Mouse (Mus musculus): ENCODE measurements around the gene Gm4869. TPM values are rescaled to one million over a fixed set of nuclear protein-coding genes. Genes with fewer than 3 reads are reported as not detected.

Gene Gm4869
- polyA plus RNA-seq, 1 experiment from 2014 or later: not detected

DNA sequence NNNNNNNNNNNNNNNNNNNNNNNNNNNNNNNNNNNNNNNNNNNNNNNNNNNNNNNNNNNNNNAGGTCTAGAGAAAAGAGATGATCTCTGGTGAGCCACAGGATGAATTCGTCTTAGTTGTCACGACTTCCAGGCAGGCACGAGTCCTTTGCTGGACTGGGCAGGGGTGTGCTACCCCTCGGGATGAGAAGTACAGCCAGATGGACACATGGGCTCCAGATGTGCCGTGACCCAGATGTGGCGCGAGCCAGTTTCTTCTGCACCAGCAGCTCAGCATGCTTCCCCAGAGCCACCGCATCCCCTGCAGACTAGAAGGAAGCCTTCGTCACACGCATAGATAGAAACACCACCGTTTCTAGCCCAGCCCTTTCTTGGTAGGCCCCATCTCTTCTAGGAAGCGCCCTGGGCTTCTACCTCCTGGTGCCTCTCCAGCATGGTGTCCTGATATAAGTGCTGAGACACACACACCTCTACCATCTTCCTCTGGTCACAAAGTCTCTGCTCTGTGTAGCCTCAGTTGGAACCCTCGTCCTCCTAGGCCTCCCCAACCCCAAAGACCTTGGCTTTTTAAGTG, 92.8 kb downstream of the Gm4869 start:
- DNase-seq (ENCODE audit: low spot score) (no peak), ATAC-seq (no peak)
- Histone ChIP-seq H3K9me3 (replicated peaks; ENCODE audit: control insufficient read depth, low read length) (no peaks in the 10 kb centered on the region), H3K36me3 (ENCODE audit: control insufficient read depth, insufficient read depth, low read length) (no peaks in the 10 kb centered on the region), H3K27ac (ENCODE audit: low read depth, low read length) (no peak overlapping the region), H3K4me3 (ENCODE audit: low read depth, low read length) (no peak overlapping the region), H3K27me3 (replicated peaks; ENCODE audit: control insufficient read depth, insufficient read depth, low read length) (no peaks in the 10 kb centered on the region), H3K9ac (ENCODE audit: low read length) (no peak overlapping the region), H3K4me2 (ENCODE audit: low read length) (no peak overlapping the region), H3K4me1 (ENCODE audit: control insufficient read depth, insufficient read depth, low read length) (peaks cover 3% of the 10 kb centered on the region)
- whole genome bisulfite sequencing: 85% methylated on average over 13 of the region's 13 CpGs

- ATAC-seq: peak; percentile 62
- no peak overlapping the region for H3K9ac ChIP-seq (ENCODE audit: low read length)
- H3K9me3 ChIP-seq (replicated peaks; ENCODE audit: control insufficient read depth, low read length): no peaks in the 10 kb centered on the region
- DNase-seq (ENCODE audit: low spot score): peak; percentile 85
- H3K27me3 ChIP-seq (replicated peaks; ENCODE audit: control insufficient read depth, insufficient read depth, low read length): no peaks in the 10 kb centered on the region
- no peak overlapping the region for H3K4me2 ChIP-seq (ENCODE audit: low read length)
- peaks cover 8% of the 10 kb centered on the region for H3K4me1 ChIP-seq (ENCODE audit: control insufficient read depth, insufficient read depth, low read length)
- no peak overlapping the region for H3K27ac ChIP-seq (ENCODE audit: low read depth, low read length)
- H3K4me3 ChIP-seq (ENCODE audit: low read depth, low read length): no peak overlapping the region
- 10% methylated on average over 8 of the region's 8 CpGs for WGBS
- no peaks in the 10 kb centered on the region for H3K36me3 ChIP-seq (ENCODE audit: control insufficient read depth, insufficient read depth, low read length)
Observed at GRCm38 (mm10) chr5:140540106-140540505, 94.7 kb downstream of the Gm4869 start.

GRCm38 (mm10) chr5:140542811-140543575, 97.5 kb downstream of the Gm4869 start:
- 38% methylated on average over 9 of the region's 9 CpGs for WGBS
- 0 out of 2 replicates have a peak overlapping the region, but pooled peaks have one; percentile 36 for H3K27ac ChIP-seq (ENCODE audit: low read depth, low read length)

More at GRCm38 (mm10) chr5:140542811-140543575, 97.5 kb downstream of the Gm4869 start:
- Histone ChIP-seq H3K4me2 (ENCODE audit: low read length) (no peak overlapping the region), H3K27me3 (replicated peaks; ENCODE audit: control insufficient read depth, insufficient read depth, low read length) (no peaks in the 10 kb centered on the region), H3K9me3 (replicated peaks; ENCODE audit: control insufficient read depth, low read length) (no peaks in the 10 kb centered on the region), H3K36me3 (ENCODE audit: control insufficient read depth, insufficient read depth, low read length) (no peaks in the 10 kb centered on the region), H3K9ac (ENCODE audit: low read length) (peak overlapping the region; percentile 29; the same call in 1 of the 2 replicates), H3K4me1 (ENCODE audit: control insufficient read depth, insufficient read depth, low read length) (peaks cover 8% of the 10 kb centered on the region), H3K4me3 (ENCODE audit: low read depth, low read length) (no peak overlapping the region)
- ATAC-seq (peak; percentile 80), DNase-seq (ENCODE audit: low spot score) (peak; percentile 72)

Small RNA genes within 50 kb of the gene (microRNA-seq; reads per million reads assigned to microRNA genes)
- not detected for gene Mir7038

Other genes starting within 250 kb of the Gm4869 start
- gene Mad1l1, start 124.1 kb upstream of the Gm4869 start, polyA plus RNA-seq (2014; fragmentation: Nextera tagmentation; extraction: Ambion mirVana): 29.2 and 32.4 TPM in 2 replicates
- gene Nudt1, start 124.0 kb upstream of the Gm4869 start, polyA plus RNA-seq (2014; fragmentation: Nextera tagmentation; extraction: Ambion mirVana): 18.3 and 24.5 TPM in 2 replicates
- 24.5 and 28.3 TPM in 2 replicates for gene Mrm2, start 113.7 kb upstream of the Gm4869 start, polyA plus RNA-seq (2014; fragmentation: Nextera tagmentation; extraction: Ambion mirVana)
- gene Snx8, start 56.4 kb upstream of the Gm4869 start, polyA plus RNA-seq (2014; fragmentation: Nextera tagmentation; extraction: Ambion mirVana): 7.9 and 9.4 TPM in 2 replicates
- gene Eif3b, start 26.3 kb upstream of the Gm4869 start, polyA plus RNA-seq (2014; fragmentation: Nextera tagmentation; extraction: Ambion mirVana): 97.8 and 107 TPM in 2 replicates
- gene Chst12, start 59.9 kb downstream of the Gm4869 start, polyA plus RNA-seq (2014; fragmentation: Nextera tagmentation; extraction: Ambion mirVana): 11.6 and 15.3 TPM in 2 replicates
- gene Grifin, start 119.4 kb downstream of the Gm4869 start, polyA plus RNA-seq (2014; fragmentation: Nextera tagmentation; extraction: Ambion mirVana): 0.38 TPM in 1 of 2 replicates, not detected in the other
- gene Lfng, start 161.7 kb downstream of the Gm4869 start, polyA plus RNA-seq (2014; fragmentation: Nextera tagmentation; extraction: Ambion mirVana): 30.9 TPM in 2 replicates
- 65.8 and 72.3 TPM in 2 replicates for gene Ttyh3, start 203.4 kb downstream of the Gm4869 start, polyA plus RNA-seq (2014; fragmentation: Nextera tagmentation; extraction: Ambion mirVana)

All from forebrain, embryonic 14.5 days (tissue).